Mouse (Mus musculus): Measurements from ENCODE around the gene Sorbs1.

Gene Sorbs1

DNA sequence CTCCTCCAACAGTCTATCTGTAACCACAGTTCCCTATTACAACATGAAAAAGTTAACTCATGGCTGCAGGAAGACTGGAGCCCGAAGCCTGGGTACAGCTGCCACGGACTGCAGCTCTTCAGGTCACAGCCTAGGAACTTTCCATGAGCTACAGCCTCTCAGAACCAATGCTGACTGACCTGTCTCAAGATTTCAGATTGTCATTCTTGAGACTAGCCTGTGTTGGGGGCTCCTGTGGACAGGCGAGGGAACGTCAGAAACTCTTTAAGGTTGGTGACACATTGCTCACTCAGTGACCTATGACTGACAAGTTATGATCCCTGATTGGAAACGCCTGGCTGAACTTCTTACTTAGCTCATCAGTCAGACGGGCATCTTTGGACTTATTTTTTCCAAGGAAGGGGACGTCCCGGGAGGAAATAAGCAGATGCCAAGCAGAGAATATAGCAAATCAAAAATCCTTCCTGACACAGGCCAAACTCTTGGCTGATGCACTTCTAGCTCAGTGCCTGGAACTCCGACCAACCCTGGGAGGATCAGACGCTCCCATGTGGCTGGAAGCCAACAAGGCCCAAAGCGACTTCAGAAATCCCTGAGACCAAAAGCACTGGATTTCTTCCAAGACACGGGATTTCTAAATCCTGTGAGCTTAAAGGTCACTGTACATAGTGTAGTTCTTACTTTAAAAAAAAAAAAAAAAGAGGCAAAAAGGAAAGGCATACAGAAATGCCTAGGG lies 76.9 kb downstream of the Sorbs1 start:
- DNase-seq (ENCODE audit: low read depth): no peak

GRCm38 (mm10) chr19:40435797-40436196 lies 77.8 kb downstream of the Sorbs1 start:
- no peak for DNase-seq (ENCODE audit: low read depth)

DNA sequence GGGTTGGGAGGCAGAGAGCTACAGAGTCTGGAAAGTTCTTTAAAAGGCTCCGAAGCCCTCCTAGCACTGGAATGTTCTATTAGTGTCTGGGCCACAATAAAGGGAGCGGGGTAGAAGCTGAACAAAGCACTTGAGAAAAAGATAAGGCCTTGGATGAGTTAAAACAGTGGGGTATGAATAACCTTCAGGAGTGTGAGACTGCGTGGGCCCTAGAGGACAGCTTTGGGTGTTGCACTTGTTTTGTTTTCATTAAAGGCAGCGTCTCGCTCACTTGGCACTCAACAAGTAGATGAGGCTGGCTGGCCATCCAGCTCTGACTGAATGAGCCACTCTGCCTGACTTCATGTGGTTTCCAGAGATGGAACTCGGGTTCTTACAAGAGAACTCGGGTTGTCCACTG lies 78.5 kb downstream of the Sorbs1 start:
- no peak for DNase-seq (ENCODE audit: low read depth)

DNA sequence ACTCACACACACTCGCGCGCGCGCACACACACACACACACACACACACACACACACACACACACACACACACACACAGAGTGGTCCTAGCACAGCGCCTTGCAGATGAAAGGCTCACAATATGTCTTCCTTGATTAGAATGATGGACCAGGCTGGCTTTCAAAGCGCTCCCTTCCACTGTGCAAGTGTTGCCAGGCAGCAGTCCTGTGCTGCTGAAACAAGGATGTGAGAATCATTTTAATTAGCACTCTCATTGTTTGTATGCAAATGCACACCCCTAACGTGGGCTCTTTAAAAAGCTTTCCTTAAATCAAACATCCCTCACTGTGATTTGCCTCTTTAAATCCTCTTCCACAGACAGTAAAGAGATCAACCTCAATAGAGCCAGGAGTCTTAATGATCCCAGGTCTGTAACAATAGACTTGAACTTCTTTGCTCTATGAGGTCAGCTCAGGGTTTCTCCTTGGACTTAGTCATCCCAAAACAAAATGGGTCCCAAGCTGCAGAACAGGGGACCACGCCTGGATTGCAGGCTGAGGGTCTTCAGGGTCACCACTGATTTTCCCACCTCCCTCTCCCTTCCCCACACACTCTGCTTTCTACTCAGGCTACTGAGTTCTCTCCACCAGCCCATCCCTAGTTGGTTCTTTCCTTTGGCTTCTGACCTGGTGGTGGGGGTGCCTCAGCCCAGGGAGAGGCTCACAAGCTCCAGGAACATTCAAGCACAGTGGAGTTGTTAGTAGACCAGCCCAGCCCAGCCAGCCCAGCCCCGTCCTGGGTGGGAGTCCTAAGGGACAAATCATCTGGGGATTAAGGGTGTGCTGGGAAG lies 79.3 kb downstream of the Sorbs1 start:
- DNase-seq (ENCODE audit: low read depth): no peak

DNA sequence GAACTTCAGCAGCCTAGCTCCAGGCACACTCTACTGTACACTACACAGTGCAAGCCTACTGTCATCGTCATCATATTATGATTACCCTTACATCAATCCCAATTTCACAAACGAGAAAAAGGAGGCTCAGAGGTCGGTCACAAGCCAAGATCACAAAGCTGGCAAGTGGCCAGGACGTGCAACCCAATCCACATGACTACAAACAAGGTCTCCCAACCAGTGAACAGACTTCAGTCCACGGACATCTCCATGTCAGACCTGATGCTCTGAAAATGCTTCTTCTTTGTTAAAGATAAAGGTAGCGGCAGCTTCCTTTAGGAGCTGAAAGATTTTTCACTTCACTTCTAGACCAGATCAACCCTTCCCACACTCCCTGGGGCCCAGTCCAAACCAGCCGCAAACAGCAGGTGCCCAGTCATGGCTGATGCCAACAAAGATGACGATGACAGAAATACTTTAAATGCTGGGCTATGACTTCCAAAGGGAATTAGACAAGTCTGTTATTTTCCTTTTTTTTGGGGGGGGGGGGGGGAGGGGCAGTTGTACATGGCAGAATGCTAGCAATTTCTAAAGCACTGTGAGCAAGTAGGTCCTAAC lies 80.2 kb downstream of the Sorbs1 start:
- no peak for DNase-seq (ENCODE audit: low read depth)

DNA sequence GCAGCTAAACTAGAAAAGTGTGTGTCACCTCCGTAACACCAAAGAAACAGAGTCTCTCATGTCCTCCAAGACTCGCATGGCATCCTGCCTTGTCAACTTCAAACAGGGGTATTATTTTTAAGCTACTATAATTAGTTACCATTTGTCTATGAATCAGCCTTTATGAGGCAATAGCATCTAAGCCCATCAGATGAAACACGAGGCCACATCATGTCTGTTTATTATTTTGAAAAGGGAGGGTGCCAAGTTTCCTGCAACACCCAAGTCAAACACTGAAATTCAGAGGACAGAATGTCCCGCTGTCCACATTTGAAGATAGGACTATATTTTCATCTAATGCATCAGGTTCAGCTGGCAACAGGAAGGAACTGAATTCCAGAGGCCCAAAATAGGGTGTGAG lies 81.6 kb downstream of the Sorbs1 start:
- no peak for DNase-seq (ENCODE audit: low read depth)

DNA sequence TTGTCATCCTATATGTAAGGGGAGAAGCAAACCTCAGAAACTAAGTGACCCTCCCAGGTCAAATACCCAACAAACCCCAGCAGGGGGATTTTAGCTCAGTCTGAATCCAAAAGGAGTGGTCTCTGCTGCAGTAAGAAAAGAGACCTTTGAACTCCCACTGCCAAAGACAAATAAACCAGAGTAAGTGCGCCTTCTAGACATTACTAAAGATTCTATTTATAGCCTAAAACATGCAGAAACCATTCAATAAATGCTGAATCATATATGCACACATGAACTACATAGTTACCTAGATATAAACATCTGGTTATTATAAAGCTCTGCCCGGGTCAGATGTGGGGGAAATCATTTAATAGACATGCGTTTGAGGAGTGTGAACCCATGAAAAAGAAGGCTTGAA lies 84.0 kb downstream of the Sorbs1 start:
- no peak for DNase-seq (ENCODE audit: low read depth)

- DNase-seq (ENCODE audit: low read depth): no peak
These were observed 84.4 kb downstream of the Sorbs1 start for GRCm38 (mm10) chr19:40429169-40429568.

GRCm38 (mm10) chr19:40426103-40426960 lies 87.2 kb downstream of the Sorbs1 start:
- DNase-seq (ENCODE audit: low read depth): no peak

GRCm38 (mm10) chr19:40425326-40425725 lies 88.3 kb downstream of the Sorbs1 start:
- no peak for DNase-seq (ENCODE audit: low read depth)

DNA sequence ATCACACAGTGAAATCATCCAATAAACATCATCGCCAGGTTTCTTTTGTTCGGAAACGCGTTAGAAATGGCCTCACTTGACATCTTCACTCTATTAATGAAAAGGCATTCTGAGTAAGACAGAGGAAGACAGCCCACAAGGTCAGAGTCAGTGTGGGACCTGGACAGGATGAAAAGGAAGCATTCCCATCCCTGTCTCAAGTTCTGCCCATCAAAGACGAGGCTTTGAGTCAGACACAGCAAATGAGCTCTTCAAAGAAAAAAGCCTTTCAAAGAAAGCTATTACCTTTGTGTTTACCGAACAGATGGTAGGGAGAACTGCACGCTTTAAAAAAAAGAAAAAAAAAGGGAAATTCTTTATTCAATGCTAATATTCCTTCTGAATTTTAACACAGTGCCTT lies 92.5 kb downstream of the Sorbs1 start:
- DNase-seq (ENCODE audit: low read depth): no peak

DNA sequence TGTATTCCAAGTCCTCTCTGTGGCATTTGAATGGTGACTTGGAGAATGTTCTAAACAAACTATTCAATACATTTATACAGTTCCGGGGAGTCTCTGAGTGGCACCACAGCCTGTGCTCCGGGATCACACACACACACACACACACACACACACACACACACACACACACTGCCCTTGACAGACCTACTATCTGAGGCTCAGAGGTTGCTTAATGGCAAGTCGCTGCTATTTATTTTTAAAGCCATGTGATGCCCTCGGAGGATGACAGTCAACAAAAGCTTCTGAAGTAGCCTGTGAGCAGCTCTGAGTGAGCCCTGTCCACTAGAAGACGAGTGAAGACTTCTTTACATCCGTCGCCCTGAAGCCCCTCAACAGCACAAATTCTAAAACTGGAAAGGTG lies 94.3 kb downstream of the Sorbs1 start:
- no peak for DNase-seq (ENCODE audit: low read depth)

GRCm38 (mm10) chr19:40417155-40417821 lies 96.3 kb downstream of the Sorbs1 start:
- DNase-seq (ENCODE audit: low read depth): no peak

- no peak for DNase-seq (ENCODE audit: low read depth)
These were observed 97.9 kb downstream of the Sorbs1 start for GRCm38 (mm10) chr19:40415725-40416124.

- no peak for DNase-seq (ENCODE audit: low read depth)
These were observed 98.6 kb downstream of the Sorbs1 start for GRCm38 (mm10) chr19:40414798-40415475.

- no peak for DNase-seq (ENCODE audit: low read depth)
These were observed 99.2 kb downstream of the Sorbs1 start for GRCm38 (mm10) chr19:40414386-40414785.

GRCm38 (mm10) chr19:40411379-40411813 lies 102.2 kb downstream of the Sorbs1 start:
- no peak for DNase-seq (ENCODE audit: low read depth)

GRCm38 (mm10) chr19:40410511-40410910 lies 103.1 kb downstream of the Sorbs1 start:
- no peak for DNase-seq (ENCODE audit: low read depth)

DNA sequence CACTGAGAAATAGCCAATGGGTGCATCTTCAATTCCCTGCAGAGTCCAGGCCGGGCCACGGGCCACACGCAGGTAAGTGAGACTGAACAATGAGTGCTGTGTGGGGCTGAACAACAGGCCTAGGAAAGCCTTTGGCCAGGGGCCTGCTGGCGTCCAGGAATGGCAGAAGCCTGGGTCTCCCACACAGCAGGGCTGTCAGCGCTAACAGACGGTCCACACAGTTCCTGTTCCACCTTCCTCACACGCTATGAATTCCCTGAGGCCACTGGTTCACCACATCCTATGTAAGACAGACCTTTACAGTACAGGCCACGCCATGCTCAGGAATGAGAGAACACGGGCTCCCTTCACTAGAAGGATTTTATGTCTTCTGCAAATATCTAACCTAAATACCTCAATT lies 103.5 kb downstream of the Sorbs1 start:
- DNase-seq (ENCODE audit: low read depth): no peak

- DNase-seq (ENCODE audit: low read depth): no peak
These were observed 104.0 kb downstream of the Sorbs1 start for GRCm38 (mm10) chr19:40409500-40410035.

- no peak for DNase-seq (ENCODE audit: low read depth)
These were observed 106.4 kb downstream of the Sorbs1 start for GRCm38 (mm10) chr19:40407186-40407585.

Data from induced T-regulatory cell, adult 2 months (primary cell).